Mouse (Mus musculus) G1E (cell line): Measurements from ENCODE around the gene Slc25a31.

Source experiments
- CTCF ChIP-seq: IDR thresholded peaks from 2 replicates; pipeline ENCODE4 v1.5.1; 2012; ENCODE audit warnings: low read depth, low read length, inconsistent platforms, mixed read lengths
- GATA1 ChIP-seq: IDR thresholded peaks from 2 replicates; pipeline ENCODE4 v1.6.1; 2012; ENCODE audit warnings: borderline replicate concordance, low read length, inconsistent platforms, mixed read lengths
- POLR2AphosphoS5 ChIP-seq: IDR thresholded peaks from 2 replicates; pipeline ENCODE4 v1.6.1; 2012; ENCODE audit warnings: low read depth, low read length, inconsistent platforms; ENCODE audit not compliant: insufficient replicate concordance
- TAL1 ChIP-seq: conservative IDR thresholded peaks from 2 replicates; pipeline ENCODE4 v1.6.1; 2012; ENCODE audit warnings: low read depth, low read length, inconsistent platforms, mixed read lengths

DNA sequence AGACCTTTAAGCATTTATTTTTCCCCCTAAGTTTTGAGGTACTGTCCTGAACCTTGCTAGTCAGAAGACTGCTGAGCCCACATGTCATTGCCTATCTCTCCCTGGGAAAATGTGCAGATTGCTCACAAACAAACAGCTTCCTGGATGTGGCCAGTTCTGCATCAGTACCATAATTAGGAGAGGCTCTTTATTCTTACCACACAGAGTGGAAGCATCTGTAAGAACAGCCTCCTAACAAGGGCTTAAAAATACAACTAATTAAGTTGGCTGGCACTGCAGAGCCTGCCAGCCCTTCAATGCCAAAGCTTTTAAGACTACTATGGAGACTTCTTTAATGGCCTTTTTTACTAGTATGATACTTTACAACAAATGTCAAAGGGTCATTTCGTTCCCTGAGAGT, 35.1 kb upstream of the Slc25a31 start:
- TF ChIP-seq TAL1 = no peak
- no peak for TF ChIP-seq CTCF
- no peak for TF ChIP-seq GATA1
- no peak for TF ChIP-seq POLR2AphosphoS5
